Mouse (Mus musculus) midbrain, embryonic 11.5 days (tissue): ENCODE data around the gene Gpatch4. TPM values are rescaled to one million over a fixed set of nuclear protein-coding genes. Genes with fewer than 3 reads are reported as not detected.

Source experiments
- ATAC-seq: fragments of 200-750 bp; cut with Nextera tagmentation; 2 replicates; pipeline ENCODE4 v1.8.0; 2017; ENCODE audit warnings: moderate TSS enrichment, moderate library complexity; ENCODE audit not compliant: low FRiP score
- DNase-seq: peaks from one replicate; pipeline ENCODE4 v3.0.0; 2015; ENCODE audit warnings: low spot score; ENCODE audit errors: missing footprints
- H3K27ac ChIP-seq: fragments of 300-500 bp; sonication (generic); 2 replicates; pipeline ENCODE4 v1.5.1; 2014; ENCODE audit warnings: low read depth, low read length
- H3K27me3 ChIP-seq: fragments of 300-500 bp; sonication (generic); 2 replicates; pipeline ENCODE4 v1.6.1; 2014; ENCODE audit warnings: mild to moderate bottlenecking, low read length, moderate library complexity, mixed read lengths; ENCODE audit not compliant: control insufficient read depth, insufficient read depth
- H3K36me3 ChIP-seq: fragments of 300-500 bp; sonication (generic); 2 replicates; pipeline ENCODE4 v1.6.1; 2014; ENCODE audit warnings: mild to moderate bottlenecking, low read length, moderate library complexity, mixed read lengths; ENCODE audit not compliant: control insufficient read depth, insufficient read depth
- H3K4me1 ChIP-seq: fragments of 300-500 bp; sonication (generic); 2 replicates; pipeline ENCODE4 v1.6.1; 2014; ENCODE audit warnings: low read length; ENCODE audit not compliant: control insufficient read depth, insufficient read depth
- H3K4me2 ChIP-seq: fragments of 300-500 bp; sonication (generic); 2 replicates; pipeline ENCODE4 v1.6.1; 2014; ENCODE audit warnings: mild to moderate bottlenecking, moderate library complexity
- H3K4me3 ChIP-seq: fragments of 300-500 bp; sonication (generic); 2 replicates; pipeline ENCODE4 v1.5.1; 2014; ENCODE audit warnings: low read depth, low read length
- H3K9ac ChIP-seq: fragments of 300-500 bp; sonication (generic); 2 replicates; pipeline ENCODE4 v1.6.1; 2014; ENCODE audit warnings: low read length
- H3K9me3 ChIP-seq: fragments of 300-500 bp; sonication (generic); 2 replicates; pipeline ENCODE4 v1.6.1; 2016; ENCODE audit warnings: low read length; ENCODE audit not compliant: control insufficient read depth
- WGBS: fragments of 180-500 bp; shearing (Covaris S2); extraction: QIAGEN DNeasy Blood & Tissue Kit; methylation state at CpG from one replicate; pipeline ENCODE4 v1.1.7; 2014; 5-methylcytosine and 5-hydroxymethylcytosine counted together
- polyA plus RNA-seq: library from polyadenylated mRNA; unstranded; fragments of >200 nt; fragmentation: Nextera tagmentation; extraction: Ambion mirVana; gene quantifications from 2 replicates; pipeline ENCODE4 v1.2.1, GENCODE M21; 2014

Gene Gpatch4
- polyA plus RNA-seq, 1 experiment from 2014 or later: 31.8 TPM

DNA sequence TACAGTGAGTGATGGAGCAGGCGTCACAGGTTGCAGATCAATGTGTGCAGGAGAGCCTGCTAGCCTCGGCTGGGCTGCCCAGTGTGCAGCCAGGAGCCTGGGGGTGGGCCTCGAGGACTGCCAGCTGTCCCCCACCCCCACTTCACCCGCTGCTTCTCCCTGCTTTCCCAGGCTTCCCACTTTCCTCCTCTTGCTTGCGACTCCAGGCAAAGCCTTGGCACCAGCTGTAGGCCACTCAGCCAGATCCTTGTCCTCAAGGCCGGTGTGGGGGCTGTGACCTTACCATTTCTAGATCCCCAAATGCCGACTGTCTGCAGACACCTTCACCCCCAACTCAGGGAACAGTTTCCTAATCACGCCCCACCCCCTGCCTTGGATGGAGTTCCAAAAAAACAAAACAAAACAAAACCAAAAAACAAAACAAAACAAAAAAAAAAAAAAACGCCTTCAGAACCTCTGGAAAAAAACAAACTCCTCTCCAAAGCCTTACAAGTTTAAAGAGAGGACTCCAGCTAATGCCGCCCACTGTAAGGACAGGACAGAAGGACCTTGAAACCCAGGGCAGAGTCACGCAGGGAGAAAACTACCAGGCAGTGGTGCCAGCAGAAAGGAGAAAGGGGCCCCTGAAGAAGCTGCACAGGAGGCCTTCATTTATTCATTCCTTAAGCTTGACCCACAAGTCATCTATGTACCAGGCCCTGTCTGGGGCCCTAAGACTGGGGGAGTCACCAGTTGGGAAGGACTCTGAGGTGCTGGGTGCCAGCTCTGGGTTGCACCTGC, 41.9 kb upstream of the Gpatch4 start:
- peaks cover 71% of the 10 kb centered on the region for H3K27me3 ChIP-seq
- no peak overlapping the region for H3K9ac ChIP-seq
- no peak overlapping the region for H3K27ac ChIP-seq
- peak overlapping the region; percentile 58 for H3K4me2 ChIP-seq
- H3K36me3 ChIP-seq: no peaks in the 10 kb centered on the region
- peak overlapping the region; percentile 28; the same call in 1 of the 2 replicates for H3K4me3 ChIP-seq
- H3K4me1 ChIP-seq: peaks cover 14% of the 10 kb centered on the region
- ATAC-seq (no peak), DNase-seq (peak; percentile 85)
- H3K9me3 ChIP-seq: no peaks in the 10 kb centered on the region
- WGBS: 11% methylated on average over 11 of the region's 11 CpGs

DNA sequence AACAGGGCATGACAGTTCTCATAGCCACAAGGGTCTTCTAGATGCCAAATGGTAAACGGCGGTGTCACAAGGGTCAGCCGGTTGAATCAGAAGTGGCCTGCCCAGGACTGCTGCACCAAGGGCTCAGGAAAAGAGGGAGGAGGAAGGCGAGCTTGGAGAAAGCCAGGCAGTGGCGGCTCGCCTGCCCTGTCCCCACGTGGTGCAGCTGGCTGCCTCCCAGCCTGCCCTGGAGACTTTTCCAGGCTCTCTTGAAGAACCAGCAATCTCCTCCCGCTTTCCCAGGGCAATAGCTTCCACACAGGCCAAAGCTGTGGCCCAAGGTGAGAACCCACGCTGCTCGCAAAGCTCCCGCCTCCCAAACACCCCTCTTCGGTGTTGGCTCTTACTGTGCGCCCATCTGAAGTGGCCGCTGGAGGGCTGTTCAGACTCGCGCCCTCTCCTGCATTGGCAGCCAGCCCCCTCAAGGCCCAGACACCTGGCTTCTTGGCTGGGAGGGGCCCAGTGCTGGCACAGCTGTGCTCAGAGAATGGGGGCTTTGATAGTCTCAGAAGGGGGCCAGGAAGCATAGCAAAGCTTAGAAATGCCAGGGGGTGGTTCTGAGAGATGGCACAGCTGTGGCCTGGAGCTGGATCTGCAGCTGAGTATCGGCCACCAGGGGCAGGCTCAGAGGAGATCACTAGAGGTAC, 40.5 kb upstream of the Gpatch4 start:
- WGBS: 5% methylated on average over 17 of the region's 17 CpGs
- H3K27me3 ChIP-seq: peaks cover 56% of the 10 kb centered on the region
- no peak overlapping the region for H3K27ac ChIP-seq
- DNase-seq (peak; percentile 86), ATAC-seq (0 out of 2 replicates have a peak, but pooled peaks have one; percentile 46)
- H3K9me3 ChIP-seq: no peaks in the 10 kb centered on the region
- no peaks in the 10 kb centered on the region for H3K36me3 ChIP-seq
- peaks cover 10% of the 10 kb centered on the region for H3K4me1 ChIP-seq
- no peak overlapping the region for H3K4me2 ChIP-seq
- H3K4me3 ChIP-seq: no peak overlapping the region
- no peak overlapping the region for H3K9ac ChIP-seq

DNA sequence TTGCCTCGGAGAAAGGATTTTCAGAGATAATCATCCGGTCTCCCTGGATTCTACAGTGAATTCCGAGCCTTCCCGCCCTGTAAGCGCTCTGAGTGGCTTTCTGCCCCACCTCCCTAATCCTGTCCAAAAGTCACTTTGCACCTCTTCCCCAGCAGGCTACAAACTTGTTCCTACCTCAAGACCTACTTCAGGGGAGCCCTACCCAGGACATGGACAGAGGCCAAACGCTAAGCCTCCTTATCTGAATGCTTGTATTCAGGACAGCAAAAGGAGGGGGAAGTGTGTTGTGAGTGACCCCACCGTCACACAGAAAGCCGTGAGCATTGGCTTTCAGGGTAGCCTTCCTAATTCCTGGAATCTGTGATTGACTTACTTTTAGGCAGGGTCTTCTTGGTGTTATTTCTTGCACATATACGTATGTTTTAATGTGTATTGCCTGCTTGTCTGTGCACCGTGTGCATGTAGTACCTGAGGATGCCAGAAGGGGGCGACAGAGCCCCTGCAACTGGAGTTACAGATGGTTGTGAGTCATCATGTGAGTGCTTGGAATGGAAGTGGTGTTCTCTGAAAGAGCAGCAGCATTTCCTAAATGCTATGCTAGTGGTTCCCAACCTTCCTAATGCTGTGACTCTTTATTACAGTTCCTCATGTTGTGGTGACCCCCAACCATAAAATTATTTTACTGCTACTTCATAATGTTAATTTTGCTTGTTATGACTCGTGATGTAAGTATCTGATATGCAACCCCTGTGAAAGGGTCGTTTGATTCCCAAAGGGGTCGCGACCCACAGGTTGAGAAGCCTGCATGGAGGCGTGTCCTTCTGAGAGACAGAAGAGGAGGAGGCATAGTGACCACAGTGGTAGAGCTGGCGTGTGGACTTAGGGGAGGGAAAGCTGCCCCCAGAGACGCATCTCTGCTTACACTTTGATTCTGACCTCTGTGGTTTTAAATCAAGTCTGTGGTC, 36.8 kb upstream of the Gpatch4 start:
- no peaks in the 10 kb centered on the region for H3K36me3 ChIP-seq
- DNase-seq (no peak), ATAC-seq (no peak)
- WGBS: 75% methylated on average over 18 of the region's 18 CpGs
- no peak overlapping the region for H3K9ac ChIP-seq
- H3K27ac ChIP-seq: no peak overlapping the region
- no peaks in the 10 kb centered on the region for H3K9me3 ChIP-seq
- no peak overlapping the region for H3K4me2 ChIP-seq
- H3K4me3 ChIP-seq: no peak overlapping the region
- H3K4me1 ChIP-seq: peaks cover 3% of the 10 kb centered on the region; the same call in 1 of the 2 replicates
- peaks cover 20% of the 10 kb centered on the region for H3K27me3 ChIP-seq

DNA sequence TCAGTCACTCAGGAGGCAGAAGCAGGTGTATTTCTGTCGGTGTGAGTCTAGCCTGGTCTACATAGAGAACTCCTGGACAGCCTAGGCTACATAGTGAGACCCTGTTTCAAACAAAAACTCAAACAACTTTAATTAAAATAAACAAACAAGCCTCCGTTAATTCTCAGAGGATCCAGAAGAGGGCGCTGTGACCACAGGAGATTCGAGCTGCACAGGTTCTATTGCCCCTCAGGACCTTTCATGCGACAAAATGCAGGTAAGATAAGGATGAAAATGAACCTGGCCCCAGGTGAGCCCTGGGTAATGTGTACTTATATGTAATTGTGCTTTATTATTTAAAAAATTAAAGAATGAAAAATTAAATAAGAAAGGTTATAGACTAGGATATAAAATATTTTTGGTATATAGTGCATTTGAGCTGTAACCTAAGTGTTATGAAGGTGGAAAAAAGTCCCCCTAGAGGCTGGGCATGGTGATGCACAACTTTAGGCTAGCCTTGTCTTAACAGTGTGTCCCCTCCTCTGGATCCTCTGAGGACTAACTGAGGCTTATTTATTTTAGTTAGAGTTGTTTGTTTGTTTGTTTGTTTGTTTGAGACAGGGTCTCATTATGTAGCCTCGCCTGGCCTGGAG, 32.2 kb upstream of the Gpatch4 start:
- H3K4me1 ChIP-seq: no peaks in the 10 kb centered on the region
- no peak overlapping the region for H3K4me2 ChIP-seq
- H3K9ac ChIP-seq: no peak overlapping the region
- H3K36me3 ChIP-seq: no peaks in the 10 kb centered on the region
- H3K4me3 ChIP-seq: no peak overlapping the region
- ATAC-seq (no peak), DNase-seq (no peak)
- WGBS: 14% methylated on average over 6 of the region's 6 CpGs
- H3K27ac ChIP-seq: no peak overlapping the region
- no peaks in the 10 kb centered on the region for H3K27me3 ChIP-seq
- no peaks in the 10 kb centered on the region for H3K9me3 ChIP-seq

DNA sequence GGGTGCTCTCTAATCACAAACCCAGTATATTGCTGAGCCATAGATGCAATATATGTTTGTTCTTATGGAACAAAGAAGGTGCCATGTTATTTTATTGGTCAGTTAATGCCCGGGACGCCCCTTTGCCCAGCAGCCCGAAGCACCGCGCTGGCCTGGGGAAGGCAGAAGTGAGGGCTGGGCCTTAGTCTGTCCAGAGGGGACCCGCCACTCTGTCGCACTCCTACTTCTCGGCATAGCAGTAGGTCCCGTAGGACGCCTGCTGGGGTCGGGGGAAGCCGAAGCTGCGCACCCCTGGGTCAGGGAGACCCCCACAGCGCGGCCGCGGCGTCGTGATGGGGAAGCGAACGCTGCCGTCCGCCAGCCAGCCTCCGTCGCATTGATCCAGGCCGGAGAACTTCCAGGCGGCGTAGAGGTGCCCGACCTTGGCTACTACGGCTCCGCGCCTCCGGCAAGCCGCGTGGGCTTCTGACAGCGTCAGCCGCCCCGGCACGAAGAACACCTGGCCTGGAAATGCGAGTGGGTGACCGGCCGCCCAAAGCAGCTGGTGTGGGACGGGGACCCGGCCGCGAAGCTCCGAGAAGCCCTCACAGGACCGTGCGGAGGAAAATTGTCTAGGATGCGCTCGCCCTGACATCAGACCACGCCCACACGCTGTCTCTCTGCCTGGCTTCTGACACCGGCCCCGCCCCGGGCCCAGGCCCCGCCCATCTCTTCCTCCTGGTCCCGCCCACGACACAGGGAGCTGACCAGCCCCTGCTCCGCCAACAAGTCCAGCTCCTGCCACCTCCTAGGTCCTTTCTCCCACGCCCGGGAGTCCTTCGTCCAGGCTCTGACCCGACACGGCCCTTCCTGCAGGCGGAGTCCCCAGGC, 20.4 kb upstream of the Gpatch4 start:
- Histone ChIP-seq H3K4me3 (peak overlapping the region; percentile 52), H3K27me3 (peaks cover 60% of the 10 kb centered on the region), H3K4me1 (peaks cover 13% of the 10 kb centered on the region; the same call in 1 of the 2 replicates), H3K27ac (no peak overlapping the region), H3K4me2 (peak overlapping the region; percentile 96), H3K9me3 (no peaks in the 10 kb centered on the region; the same call in 1 of the 2 replicates), H3K9ac (peak overlapping the region; percentile 36; the same call in 1 of the 2 replicates), H3K36me3 (no peaks in the 10 kb centered on the region)
- peak; percentile 99 for DNase-seq
- peak; percentile 95 for ATAC-seq
- under 1% methylated on average over 59 of the region's 66 CpGs for WGBS

DNA sequence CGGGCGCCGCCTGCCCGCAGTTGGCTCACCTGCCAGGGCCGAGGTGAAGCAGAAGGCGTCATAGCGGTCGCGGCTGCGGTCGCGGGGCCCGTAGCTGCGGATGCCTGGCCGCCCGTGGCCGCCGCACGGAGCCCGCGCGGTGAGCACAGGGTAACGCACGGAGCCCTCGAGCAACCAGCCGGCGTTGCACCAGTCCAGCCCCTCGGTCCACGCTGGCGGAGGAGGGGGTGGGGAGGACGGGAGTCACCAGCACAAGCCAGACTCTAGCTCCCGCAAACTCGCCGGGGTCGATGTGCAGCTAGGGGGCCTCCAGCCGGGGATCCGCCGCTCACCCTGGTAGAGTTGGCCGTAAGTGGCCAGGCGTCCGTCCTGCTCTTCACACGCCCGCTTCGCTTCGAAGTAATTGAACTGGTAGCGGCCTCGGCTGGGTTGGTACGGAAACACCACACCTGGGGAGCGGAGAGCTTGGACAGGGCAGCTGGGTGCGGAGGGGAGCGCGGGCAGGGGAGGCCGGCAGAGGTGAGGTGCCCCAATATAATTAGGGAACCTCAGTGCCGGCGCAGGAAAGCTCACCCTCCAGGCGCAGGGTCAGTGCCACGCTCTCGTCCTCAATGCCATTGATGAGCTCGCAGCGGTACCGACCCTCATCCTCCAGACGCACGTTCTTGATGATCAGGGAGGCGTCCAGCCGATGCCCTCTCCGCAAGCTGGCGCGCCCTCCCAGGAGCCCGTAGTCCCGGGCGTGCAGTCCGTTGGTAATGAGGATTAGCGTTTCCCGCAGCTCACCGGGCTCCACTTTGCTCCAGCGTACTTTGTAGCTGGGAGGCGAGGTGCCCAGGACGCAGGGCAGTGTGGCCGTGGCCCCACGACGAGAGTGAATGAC, 19.5 kb upstream of the Gpatch4 start:
- ATAC-seq: peak; percentile 75
- peaks cover 60% of the 10 kb centered on the region for H3K27me3 ChIP-seq
- peak overlapping the region; percentile 96 for H3K4me2 ChIP-seq
- H3K36me3 ChIP-seq: no peaks in the 10 kb centered on the region
- H3K27ac ChIP-seq: no peak overlapping the region
- H3K9me3 ChIP-seq: peaks cover 6% of the 10 kb centered on the region; the same call in 1 of the 2 replicates
- under 1% methylated on average over 79 of the region's 81 CpGs for WGBS
- H3K4me1 ChIP-seq: peaks cover 13% of the 10 kb centered on the region; the same call in 1 of the 2 replicates
- H3K4me3 ChIP-seq: peak overlapping the region; percentile 52
- DNase-seq: peak; percentile 93
- H3K9ac ChIP-seq: peak overlapping the region; percentile 36; the same call in 1 of the 2 replicates

DNA sequence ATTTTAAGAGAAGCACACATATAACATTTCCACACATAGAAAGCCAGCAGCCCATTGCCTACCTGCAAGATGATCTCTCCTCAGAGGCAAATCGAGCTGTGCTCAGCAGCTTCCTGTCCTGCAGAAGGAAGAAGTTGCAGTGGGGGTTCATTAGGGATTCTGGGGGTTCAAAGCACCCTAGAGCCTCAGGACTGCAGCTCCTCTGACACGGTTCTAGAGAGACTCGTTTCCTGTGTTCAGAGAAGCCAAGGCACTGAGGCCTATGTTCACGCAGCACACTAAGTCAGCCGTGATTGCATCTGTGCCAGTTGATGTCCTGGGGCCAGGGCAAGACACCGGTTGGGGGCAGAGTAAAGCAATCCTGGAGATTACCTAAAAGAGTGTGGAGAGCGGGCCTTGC, 16.1 kb upstream of the Gpatch4 start:
- no peaks in the 10 kb centered on the region for H3K36me3 ChIP-seq
- no peak for ATAC-seq
- no peak overlapping the region for H3K4me3 ChIP-seq
- WGBS: 66% methylated on average over 7 of the region's 7 CpGs
- peak; percentile 77 for DNase-seq
- H3K27ac ChIP-seq: no peak overlapping the region
- no peak overlapping the region for H3K9ac ChIP-seq
- no peak overlapping the region for H3K4me2 ChIP-seq
- peaks cover 39% of the 10 kb centered on the region for H3K27me3 ChIP-seq
- H3K4me1 ChIP-seq: peaks cover 13% of the 10 kb centered on the region; the same call in 1 of the 2 replicates
- peaks cover 6% of the 10 kb centered on the region; the same call in 1 of the 2 replicates for H3K9me3 ChIP-seq
